Mouse (Mus musculus) inflammation-experienced regulatory T-cells, adult 6 months (primary cell): Measurements from ENCODE around the gene Cdr2l. TPM values are rescaled to one million over a fixed set of nuclear protein-coding genes. Genes with fewer than 3 reads are reported as not detected.
"Not testable (repeated sequence)": the region's sequence is repeated elsewhere in the genome, so short reads cannot be mapped to it uniquely, and the experiment has no call there.

Experiments
- ATAC-seq: one replicate; pipeline ENCODE4 v1.8.0; 2017
- polyA plus RNA-seq, 3 experiments: library from polyadenylated mRNA; unstranded; fragments of 100-300 nt; shearing (Covaris generic); gene quantifications; one replicate each; pipeline ENCODE4 v1.2.1; 2017

Cdr2l gene
- polyA plus RNA-seq, 3 experiments from 2014 or later: not detected

GRCm38 (mm10) chr11:115372015-115372414 is 9.7 kb upstream of the Cdr2l start:
- no peak for ATAC-seq

- no peak for ATAC-seq
Measured at GRCm38 (mm10) chr11:115372737-115373136, 9.0 kb upstream of the Cdr2l start.

- no peak for ATAC-seq
Measured at GRCm38 (mm10) chr11:115373805-115374694, 7.7 kb upstream of the Cdr2l start.

- ATAC-seq: no peak
Measured at GRCm38 (mm10) chr11:115374695-115375425, 6.9 kb upstream of the Cdr2l start.

- no peak for ATAC-seq
Measured at GRCm38 (mm10) chr11:115376722-115377121, 5.0 kb upstream of the Cdr2l start.

- no peak for ATAC-seq
Measured at GRCm38 (mm10) chr11:115377254-115377653, 4.5 kb upstream of the Cdr2l start.

GRCm38 (mm10) chr11:115377854-115378253 is 3.9 kb upstream of the Cdr2l start:
- no peak for ATAC-seq

GRCm38 (mm10) chr11:115381276-115381675 is 440 bp upstream of the Cdr2l start:
- no peak for ATAC-seq

GRCm38 (mm10) chr11:115382891-115383290 is 1.2 kb downstream of the Cdr2l start:
- ATAC-seq: no peak

- no peak for ATAC-seq
Measured at GRCm38 (mm10) chr11:115383701-115384474, 2.2 kb downstream of the Cdr2l start.

GRCm38 (mm10) chr11:115384587-115384986 is 2.9 kb downstream of the Cdr2l start:
- ATAC-seq: no peak

GRCm38 (mm10) chr11:115386859-115387258 is 5.1 kb downstream of the Cdr2l start:
- ATAC-seq: not testable (repeated sequence)

- ATAC-seq: no peak
Measured at GRCm38 (mm10) chr11:115391358-115391757, 9.6 kb downstream of the Cdr2l start.

GRCm38 (mm10) chr11:115393721-115394325 is 12.1 kb downstream of the Cdr2l start:
- ATAC-seq: no peak

- no peak for ATAC-seq
Measured at GRCm38 (mm10) chr11:115398085-115398484, 16.4 kb downstream of the Cdr2l start.

GRCm38 (mm10) chr11:115400126-115400525 is 18.4 kb downstream of the Cdr2l start:
- ATAC-seq: no peak

- no peak for ATAC-seq
Measured at GRCm38 (mm10) chr11:115400630-115401391, 19.1 kb downstream of the Cdr2l start.

- ATAC-seq: peak; percentile 57
Measured at GRCm38 (mm10) chr11:115403338-115404124, 21.8 kb downstream of the Cdr2l start, which contains the start of gene Mrpl58. Mrpl58 (plus strand) TSS chr11:115403752.

- ATAC-seq: no peak
Measured at GRCm38 (mm10) chr11:115405723-115406122, 24.0 kb downstream of the Cdr2l start.

GRCm38 (mm10) chr11:115406858-115407401 is 25.2 kb downstream of the Cdr2l start:
- ATAC-seq: peak; percentile 77
